Mouse (Mus musculus) intestine, embryonic 14.5 days (tissue): ENCODE measurements around the gene Ddx24. TPM values are rescaled to one million over a fixed set of nuclear protein-coding genes. Genes with fewer than 3 reads are reported as not detected.

Source experiments
- ATAC-seq: fragments of 200-750 bp; cut with Nextera tagmentation; replicated peaks from 2 replicates; pipeline ENCODE4 v1.8.0; 2017; ENCODE audit warnings: low read depth, moderate number of reproducible peaks, moderate TSS enrichment, moderate library complexity; ENCODE audit not compliant: low FRiP score, low TSS enrichment
- DNase-seq: peaks from one replicate; pipeline ENCODE4 v3.0.0-alpha.2; 2018; ENCODE audit warnings: low spot score
- H3K27ac ChIP-seq: fragments of 300-500 bp; sonication (generic); 2 replicates; pipeline ENCODE4 v1.5.1; 2014; ENCODE audit warnings: low read depth, mild to moderate bottlenecking, control low read depth
- H3K27me3 ChIP-seq: fragments of 300-500 bp; sonication (generic); replicated peaks from 2 replicates; pipeline ENCODE4 v1.6.1; 2014; ENCODE audit warnings: low read length, control low read depth; ENCODE audit not compliant: control insufficient read depth, insufficient read depth
- H3K36me3 ChIP-seq: fragments of 300-500 bp; sonication (generic); 2 replicates; pipeline ENCODE4 v1.6.1; 2014; ENCODE audit warnings: low read length, control low read depth; ENCODE audit not compliant: control insufficient read depth, insufficient read depth
- H3K4me1 ChIP-seq: fragments of 300-500 bp; sonication (generic); replicated peaks from 2 replicates; pipeline ENCODE4 v1.6.1; 2014; ENCODE audit warnings: low read length, control low read depth, mixed read lengths; ENCODE audit not compliant: control insufficient read depth, insufficient read depth
- H3K4me2 ChIP-seq: fragments of 300-500 bp; sonication (generic); 2 replicates; pipeline ENCODE4 v1.6.1; 2014; ENCODE audit warnings: low read length
- H3K4me3 ChIP-seq: fragments of 300-500 bp; sonication (generic); 2 replicates; pipeline ENCODE4 v1.5.1; 2014; ENCODE audit warnings: low read depth, low read length, control low read depth, mixed read lengths
- H3K9ac ChIP-seq: fragments of 300-500 bp; sonication (generic); 2 replicates; pipeline ENCODE4 v1.6.1; 2014; ENCODE audit warnings: mild to moderate bottlenecking, low read length
- H3K9me3 ChIP-seq: fragments of 300-500 bp; sonication (generic); 2 replicates; pipeline ENCODE4 v1.6.1; 2016; ENCODE audit warnings: low read length, control low read depth; ENCODE audit not compliant: control insufficient read depth
- WGBS: fragments of 180-500 bp; shearing (Covaris S2); extraction: QIAGEN DNeasy Blood & Tissue Kit; methylation state at CpG from one replicate; pipeline ENCODE4 v1.1.7; 2014; 5-methylcytosine and 5-hydroxymethylcytosine counted together
- polyA plus RNA-seq: library from polyadenylated mRNA; unstranded; fragments of >200 nt; fragmentation: Nextera tagmentation; extraction: Ambion mirVana; gene quantifications from 2 replicates; pipeline ENCODE4 v1.2.1, GENCODE M21; 2014

Ddx24 gene
- polyA plus RNA-seq, 1 experiment from 2014 or later: 90.1 TPM

- ATAC-seq: no peak
- no peak overlapping the region for H3K9ac ChIP-seq
- no peaks in the 10 kb centered on the region for H3K27me3 ChIP-seq
- no peak overlapping the region for H3K4me2 ChIP-seq
- DNase-seq: no peak
- H3K36me3 ChIP-seq: no peaks in the 10 kb centered on the region
- no peaks in the 10 kb centered on the region for H3K4me1 ChIP-seq
- H3K27ac ChIP-seq: no peak overlapping the region
- no peaks in the 10 kb centered on the region for H3K9me3 ChIP-seq
- H3K4me3 ChIP-seq: no peak overlapping the region
- 70% methylated on average over 4 of the region's 4 CpGs for WGBS
Measured at GRCm38 (mm10) chr12:103376774-103377173, 48.9 kb downstream of the Ddx24 start.

- 75% methylated on average over 5 of the region's 5 CpGs for WGBS
- no peak for DNase-seq
- Histone ChIP-seq H3K4me3 (no peak overlapping the region), H3K4me1 (no peaks in the 10 kb centered on the region), H3K36me3 (no peaks in the 10 kb centered on the region), H3K9me3 (no peaks in the 10 kb centered on the region), H3K9ac (no peak overlapping the region), H3K27ac (no peak overlapping the region), H3K4me2 (no peak overlapping the region), H3K27me3 (no peaks in the 10 kb centered on the region)
- no peak for ATAC-seq
Measured at GRCm38 (mm10) chr12:103376124-103376523, 49.5 kb downstream of the Ddx24 start.

GRCm38 (mm10) chr12:103373530-103374236, 51.9 kb downstream of the Ddx24 start:
- Histone ChIP-seq H3K27ac (no peak overlapping the region), H3K27me3 (no peaks in the 10 kb centered on the region), H3K4me2 (no peak overlapping the region), H3K9me3 (no peaks in the 10 kb centered on the region), H3K4me1 (no peaks in the 10 kb centered on the region), H3K9ac (no peak overlapping the region), H3K36me3 (no peaks in the 10 kb centered on the region), H3K4me3 (no peak overlapping the region)
- ATAC-seq (no peak), DNase-seq (no peak)
- WGBS: 67% methylated on average over 8 of the region's 8 CpGs

- no peak overlapping the region for H3K27ac ChIP-seq
- peak; percentile 75 for DNase-seq
- 31% methylated on average over 6 of the region's 6 CpGs for WGBS
Measured at GRCm38 (mm10) chr12:103371711-103372110, 53.9 kb downstream of the Ddx24 start.

GRCm38 (mm10) chr12:103370861-103371260, 54.8 kb downstream of the Ddx24 start:
- H3K9me3 ChIP-seq: no peaks in the 10 kb centered on the region
- no peak overlapping the region for H3K27ac ChIP-seq
- no peak overlapping the region for H3K9ac ChIP-seq
- no peaks in the 10 kb centered on the region for H3K27me3 ChIP-seq
- 74% methylated on average over 4 of the region's 4 CpGs for WGBS
- no peaks in the 10 kb centered on the region for H3K4me1 ChIP-seq
- H3K4me3 ChIP-seq: no peak overlapping the region
- ATAC-seq: no peak
- H3K4me2 ChIP-seq: no peak overlapping the region
- DNase-seq: no peak
- H3K36me3 ChIP-seq: no peaks in the 10 kb centered on the region

More at GRCm38 (mm10) chr12:103371711-103372110, 53.9 kb downstream of the Ddx24 start:
- no peak overlapping the region for H3K9ac ChIP-seq
- no peak for ATAC-seq
- H3K4me2 ChIP-seq: no peak overlapping the region
- no peaks in the 10 kb centered on the region for H3K4me1 ChIP-seq
- H3K4me3 ChIP-seq: no peak overlapping the region
- no peaks in the 10 kb centered on the region for H3K27me3 ChIP-seq
- H3K36me3 ChIP-seq: no peaks in the 10 kb centered on the region
- no peaks in the 10 kb centered on the region for H3K9me3 ChIP-seq

- H3K9me3 ChIP-seq: no peaks in the 10 kb centered on the region
- no peak overlapping the region for H3K4me3 ChIP-seq
- no peaks in the 10 kb centered on the region for H3K4me1 ChIP-seq
- no peak for DNase-seq
- no peak overlapping the region for H3K9ac ChIP-seq
- 64% methylated on average over 2 of the region's 2 CpGs for WGBS
- ATAC-seq: no peak
- no peak overlapping the region for H3K27ac ChIP-seq
- no peak overlapping the region for H3K4me2 ChIP-seq
- no peaks in the 10 kb centered on the region for H3K27me3 ChIP-seq
- no peaks in the 10 kb centered on the region for H3K36me3 ChIP-seq
Measured at GRCm38 (mm10) chr12:103368777-103369176, 56.9 kb downstream of the Ddx24 start.

GRCm38 (mm10) chr12:103368326-103368669, 57.3 kb downstream of the Ddx24 start:
- H3K27me3 ChIP-seq: no peaks in the 10 kb centered on the region
- H3K9me3 ChIP-seq: no peaks in the 10 kb centered on the region
- no peak; the same call in 1 of the 2 replicates for ATAC-seq
- H3K9ac ChIP-seq: no peak overlapping the region
- DNase-seq: no peak
- H3K36me3 ChIP-seq: no peaks in the 10 kb centered on the region
- no peak overlapping the region for H3K27ac ChIP-seq
- no peak overlapping the region for H3K4me3 ChIP-seq
- WGBS: 74% methylated on average over 7 of the region's 7 CpGs
- no peaks in the 10 kb centered on the region for H3K4me1 ChIP-seq
- H3K4me2 ChIP-seq: no peak overlapping the region

- Histone ChIP-seq H3K9me3 (no peaks in the 10 kb centered on the region), H3K4me3 (no peak overlapping the region), H3K36me3 (no peaks in the 10 kb centered on the region), H3K27ac (no peak overlapping the region), H3K9ac (no peak overlapping the region), H3K4me1 (no peaks in the 10 kb centered on the region), H3K4me2 (no peak overlapping the region), H3K27me3 (no peaks in the 10 kb centered on the region)
- WGBS: 14% methylated on average over 18 of the region's 18 CpGs
- DNase-seq (peak; percentile 94), ATAC-seq (peak; percentile 65)
Measured at GRCm38 (mm10) chr12:103367620-103368325, 57.9 kb downstream of the Ddx24 start.

- no peak for ATAC-seq
- Histone ChIP-seq H3K9me3 (no peaks in the 10 kb centered on the region), H3K4me2 (no peak overlapping the region), H3K9ac (no peak overlapping the region), H3K4me3 (no peak overlapping the region), H3K4me1 (no peaks in the 10 kb centered on the region), H3K27ac (no peak overlapping the region), H3K36me3 (no peaks in the 10 kb centered on the region), H3K27me3 (no peaks in the 10 kb centered on the region)
- WGBS: 84% methylated on average over 2 of the region's 2 CpGs
- DNase-seq: no peak
Measured at GRCm38 (mm10) chr12:103367171-103367570, 58.5 kb downstream of the Ddx24 start.
